Mouse (Mus musculus) CD4-positive, CD25-positive, alpha-beta regulatory T cell, adult 2 months (primary cell): ENCODE measurements around the gene Olfr843.

Experiments
- DNase-seq: peaks from one replicate; pipeline ENCODE4 v3.0.0-alpha.2; 2012; ENCODE audit warnings: low read depth, low spot score

Gene Olfr843

GRCm38 (mm10) chr9:19251887-19252286 is at the start of gene Olfr843:
Olfr843 (minus strand) TSS chr9:19251987.
- no peak for DNase-seq
